Mouse (Mus musculus) neural tube, postnatal 0 days (tissue): ENCODE results near the gene Fam213a. TPM values are rescaled to one million over a fixed set of nuclear protein-coding genes. Genes with fewer than 3 reads are reported as not detected.

Experiments used
- polyA plus RNA-seq: library from polyadenylated mRNA; unstranded; fragments of >200 nt; fragmentation: Nextera tagmentation; extraction: Ambion mirVana; gene quantifications from 2 replicates; pipeline ENCODE4 v1.2.1, GENCODE M21; 2015

Fam213a gene
- polyA plus RNA-seq, result 104 and 107 TPM in 2 replicates

GRCm38 (mm10) chr14:41013630-41014613 is at the start of gene Fam213a:
Gene Fam213a, minus strand, starts transcription at chr14:41013788.

DNA sequence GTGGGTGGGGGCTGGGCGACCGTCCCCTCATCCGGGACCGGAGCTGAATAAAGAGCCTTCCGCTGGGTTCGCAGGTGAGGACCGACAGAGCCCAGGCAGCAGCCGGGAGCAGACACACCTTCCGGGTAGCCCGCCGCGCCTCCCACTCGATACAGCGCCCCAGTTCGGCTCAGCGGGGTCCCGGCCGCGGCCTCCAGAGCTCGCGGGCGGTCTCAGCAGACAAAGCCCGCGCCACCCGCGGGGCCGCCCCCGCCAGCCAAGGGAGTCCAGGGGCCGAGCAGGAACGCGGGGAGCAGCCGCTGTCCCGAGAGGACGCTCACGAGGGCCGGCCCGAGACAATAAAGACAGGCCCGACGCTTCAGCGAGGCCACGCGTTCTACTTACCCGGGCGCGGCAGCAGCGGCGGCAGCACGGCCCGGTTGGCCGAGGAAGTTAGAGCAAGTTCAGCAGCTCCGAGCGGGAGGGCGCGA is 47.2 kb downstream of the Fam213a start, which contains the start of gene Tspan14:
Tspan14 (minus strand) TSS at position 416 of the 470 bp plus-strand sequence.

Other genes starting within 250 kb of the Fam213a start
- gene Sh2d4b, start 120.5 kb downstream of the Fam213a start, polyA plus RNA-seq, result 0.32 and 0.34 TPM in 2 replicates
- 32.3 and 35.1 TPM in 2 replicates for gene Tspan14, start 47.0 kb downstream of the Fam213a start, polyA plus RNA-seq
- 0.58 and 1.1 TPM in 2 replicates for gene Dydc2, start 55.4 kb upstream of the Fam213a start, polyA plus RNA-seq
- 0.49 TPM in 1 of 2 replicates, not detected in the other for gene Dydc1, start 59.1 kb upstream of the Fam213a start, polyA plus RNA-seq
- gene Mat1a, start 91.2 kb upstream of the Fam213a start, polyA plus RNA-seq, result 0.10 and 0.27 TPM in 2 replicates
- not detected in 2 replicates for gene Sftpa1, start 118.0 kb upstream of the Fam213a start, polyA plus RNA-seq
- not detected in 2 replicates for gene Mbl1, start 137.7 kb upstream of the Fam213a start, polyA plus RNA-seq
- not detected in 2 replicates for gene Sftpd, start 171.4 kb upstream of the Fam213a start, polyA plus RNA-seq